Mouse (Mus musculus): ENCODE measurements around the gene C4b.
"Not testable (repeated sequence)": the region's sequence is repeated elsewhere in the genome, so short reads cannot be mapped to it uniquely, and the experiment has no call there.

Gene C4b

DNA sequence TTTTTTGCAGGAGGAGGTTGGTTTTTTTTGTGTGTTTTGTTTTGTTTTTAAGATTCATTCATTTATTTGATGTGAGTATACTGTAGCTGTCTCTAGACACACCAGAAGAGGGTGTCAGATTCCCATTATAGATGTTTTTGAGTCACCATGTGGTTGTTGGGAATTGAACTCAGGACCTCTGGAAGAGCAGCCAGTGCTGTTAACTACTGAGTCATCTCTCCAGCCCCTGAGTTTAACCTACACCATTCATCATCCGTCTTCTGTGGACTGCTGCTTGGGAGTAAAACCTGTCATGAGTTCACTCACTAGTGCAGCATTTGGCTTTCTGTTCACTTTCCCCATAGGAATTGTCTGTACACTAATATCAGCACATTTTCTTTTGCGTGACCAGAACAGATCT lies 37.2 kb downstream of the C4b start:
- DNase-seq (ENCODE audit: low spot score in 2 of 2), result not testable (repeated sequence)

DNA sequence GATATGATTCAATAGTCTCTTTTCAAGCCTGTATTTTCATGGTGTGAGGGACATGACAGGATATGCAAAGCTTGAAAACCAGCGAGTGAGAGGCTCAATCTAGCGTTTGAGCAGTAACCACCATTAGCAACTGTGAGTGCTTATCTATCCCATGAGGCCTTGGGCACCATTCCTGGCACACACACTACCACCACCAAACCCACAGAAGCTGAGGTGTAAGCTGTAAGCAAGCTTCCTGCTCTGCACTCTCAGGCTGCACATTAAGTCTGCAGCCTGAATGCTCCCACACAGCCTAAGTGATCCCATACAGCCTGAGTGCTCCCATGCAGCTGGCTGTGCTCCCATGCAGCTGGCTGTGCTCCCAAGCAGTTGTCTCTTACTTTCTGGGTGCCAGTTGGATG lies 43.0 kb downstream of the C4b start:
- no peak for DNase-seq (ENCODE audit: low spot score in 2 of 2)

DNA sequence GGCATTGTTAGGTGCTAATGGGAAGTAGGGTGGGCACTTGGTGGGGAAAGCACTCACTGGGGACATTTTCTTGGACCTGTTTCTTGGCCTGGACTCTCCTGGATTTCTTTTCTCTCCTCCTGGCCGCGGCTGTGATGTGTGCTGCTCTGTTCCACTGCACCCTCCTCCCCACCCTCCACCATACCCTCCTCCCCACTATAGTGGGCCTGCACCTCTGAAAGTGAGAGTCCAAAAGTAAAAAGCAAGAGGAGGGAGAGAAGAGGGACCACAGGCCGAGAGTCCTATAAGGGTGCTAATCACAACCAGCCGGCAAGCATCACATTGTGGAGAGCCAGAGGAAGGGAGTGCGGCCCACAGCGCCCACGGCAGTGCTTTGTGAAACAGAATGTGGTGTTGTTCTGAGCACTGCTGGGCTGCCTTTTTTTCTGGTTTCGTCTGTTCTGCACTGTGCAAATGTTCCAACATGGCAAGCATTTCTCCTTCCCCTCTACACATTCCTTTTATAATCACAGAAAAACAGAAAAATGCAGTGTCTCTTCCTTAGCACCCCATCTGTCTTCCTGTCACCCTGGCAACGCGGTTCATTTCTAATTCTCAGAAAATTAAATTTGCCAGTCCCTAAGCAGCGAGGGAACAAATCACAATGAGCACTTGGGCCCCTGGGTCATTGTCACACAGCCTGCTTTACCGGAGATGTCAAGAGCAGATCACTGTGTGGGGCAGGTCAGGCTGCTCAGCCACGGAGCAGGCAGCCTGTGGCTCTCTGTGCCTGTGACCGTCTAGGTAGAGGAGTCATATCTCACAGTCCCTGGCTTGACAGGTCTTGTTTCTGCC lies 43.9 kb downstream of the C4b start:
- peak; percentile 38 to 48 for DNase-seq (ENCODE audit: low spot score in 2 of 2)

DNA sequence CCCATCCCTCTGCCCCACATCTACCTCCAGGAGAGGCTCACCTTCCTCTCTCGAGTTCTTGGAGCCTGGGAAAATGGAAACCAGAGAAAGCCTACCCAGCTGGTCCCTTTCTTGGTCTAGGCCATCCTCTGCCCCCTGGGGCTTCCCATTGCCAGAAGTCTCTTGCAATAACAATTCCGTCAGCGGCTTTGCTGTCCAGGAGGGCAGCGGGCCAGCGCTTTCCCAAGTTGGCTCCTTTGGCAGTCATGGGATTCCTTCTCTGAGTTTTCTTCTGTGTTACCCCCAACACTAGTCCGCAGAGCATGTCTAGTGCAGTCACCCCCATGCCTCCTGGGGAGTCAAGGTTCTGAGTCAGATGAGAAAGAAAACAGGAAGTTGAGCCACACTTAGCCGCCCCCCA lies 50.8 kb downstream of the C4b start:
- DNase-seq (ENCODE audit: low spot score in 2 of 2), result no peak

DNA sequence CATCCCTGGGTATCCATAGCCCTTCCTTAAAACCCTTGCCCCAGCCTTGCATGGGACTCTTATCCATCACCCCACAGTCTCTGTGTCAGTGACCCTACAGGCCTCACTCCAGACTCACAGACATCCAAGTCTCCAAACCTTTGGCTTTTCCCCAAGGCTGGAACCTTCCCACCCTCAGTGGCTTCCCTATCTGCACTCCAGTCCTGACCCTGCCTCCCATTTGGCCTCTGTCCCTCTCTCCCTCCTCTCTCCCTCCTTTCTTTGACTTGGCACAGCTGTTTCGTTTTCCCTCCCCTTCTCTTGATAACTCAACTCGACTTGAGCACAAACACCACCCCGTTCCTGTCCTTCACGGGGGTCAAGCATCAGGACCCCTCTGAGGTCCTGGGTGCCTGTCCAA lies 53.2 kb downstream of the C4b start:
- no peak for DNase-seq (ENCODE audit: low spot score in 2 of 2)

DNA sequence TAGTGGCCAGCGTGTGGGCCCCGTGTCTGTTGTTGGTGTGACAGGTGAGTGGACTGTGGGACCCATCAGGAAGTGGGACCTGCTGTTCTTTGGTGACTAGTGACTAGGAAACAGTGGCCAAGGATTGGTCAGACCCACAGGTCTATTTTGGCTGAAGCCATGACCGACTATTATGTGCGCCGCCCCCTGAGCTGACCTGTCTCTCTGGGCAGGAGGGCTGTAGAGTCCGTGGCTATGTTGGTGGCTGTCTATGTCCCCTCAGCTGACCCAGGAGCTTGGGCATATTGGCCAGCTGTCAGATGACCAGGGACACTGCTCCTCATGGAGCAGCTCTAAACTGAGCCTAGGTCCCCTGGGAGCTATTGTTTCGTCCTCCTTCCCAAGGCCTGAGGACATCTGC lies 54.8 kb downstream of the C4b start:
- DNase-seq (ENCODE audit: low spot score in 2 of 2), result no peak

DNA sequence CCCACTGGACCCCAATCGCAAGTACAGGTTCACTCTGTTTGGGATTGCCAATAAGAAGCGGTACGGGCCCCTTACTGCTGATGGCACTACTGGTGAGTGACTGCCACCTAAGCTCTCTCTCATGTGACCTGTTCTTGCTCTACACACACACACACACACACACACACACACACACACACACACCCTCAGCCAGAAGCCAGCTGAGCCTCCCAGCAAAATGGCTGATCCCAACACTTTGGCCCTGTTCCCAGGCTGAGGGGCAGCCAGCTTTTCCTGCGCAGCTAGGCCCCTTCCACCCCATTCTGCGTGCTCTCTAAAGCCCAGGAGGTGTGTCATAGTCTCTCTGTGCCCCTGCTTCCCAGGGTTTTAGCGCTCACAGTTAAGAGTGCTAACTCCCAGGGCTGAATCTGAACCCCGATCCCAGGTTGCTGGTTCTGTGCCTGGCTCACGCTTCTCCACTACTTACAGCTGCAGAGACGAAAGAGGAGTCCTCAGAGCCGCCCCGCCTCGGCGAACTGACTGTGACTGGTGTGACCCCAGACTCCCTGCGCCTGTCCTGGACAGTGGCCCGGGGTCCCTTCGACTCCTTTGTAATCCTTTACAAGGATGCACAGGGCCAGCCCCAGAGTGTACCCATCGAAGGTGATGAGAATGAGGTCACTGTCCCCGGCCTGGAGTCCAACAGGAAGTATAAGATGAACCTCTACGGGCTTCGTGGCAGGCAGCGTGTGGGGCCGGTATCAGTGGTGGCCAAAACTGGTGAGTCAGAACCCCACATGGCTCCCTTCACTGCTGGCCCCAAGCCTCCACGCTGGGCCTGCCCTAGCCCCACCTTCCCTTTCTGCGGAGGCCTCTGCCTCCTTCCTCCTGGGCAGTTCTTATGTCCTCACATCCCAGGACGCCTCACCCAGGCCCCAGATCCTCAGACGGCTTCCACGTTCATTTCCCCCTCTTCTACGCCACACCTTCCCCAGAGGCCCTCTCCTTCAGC lies 58.3 kb downstream of the C4b start:
- DNase-seq (ENCODE audit: low spot score in 2 of 2), result no peak

DNA sequence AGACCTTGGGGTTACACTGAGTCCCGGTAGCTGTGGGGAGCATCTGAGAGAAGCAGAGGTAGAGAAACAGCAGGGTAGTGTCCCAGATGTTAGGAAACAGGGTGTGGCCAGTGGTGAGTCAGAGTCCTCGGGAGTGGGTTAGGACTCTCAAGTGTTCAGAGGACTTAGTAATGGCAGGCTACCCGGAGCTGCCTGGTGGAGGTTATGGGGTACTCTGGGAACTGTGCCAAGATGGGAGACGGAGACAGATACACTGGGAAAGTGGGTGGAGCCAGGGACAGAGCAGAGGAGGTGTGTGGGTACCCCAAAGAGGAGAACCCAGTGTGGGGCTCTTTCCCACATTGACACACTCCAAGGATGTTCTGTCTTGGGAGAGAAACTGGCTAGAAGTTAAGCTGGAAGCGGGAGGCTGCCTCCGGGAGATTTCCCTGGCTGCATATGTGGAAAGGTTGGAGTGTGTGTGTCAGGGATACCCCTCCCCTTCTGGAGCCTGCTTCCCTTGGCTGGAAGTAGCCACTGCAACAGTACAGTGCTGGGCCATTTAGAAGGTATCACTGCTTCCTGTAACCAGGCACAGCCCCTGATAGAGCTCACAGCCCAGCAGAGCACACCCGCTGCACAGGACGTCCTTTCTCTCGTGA lies 59.3 kb downstream of the C4b start:
- no peak for DNase-seq (ENCODE audit: low spot score in 2 of 2)

DNA sequence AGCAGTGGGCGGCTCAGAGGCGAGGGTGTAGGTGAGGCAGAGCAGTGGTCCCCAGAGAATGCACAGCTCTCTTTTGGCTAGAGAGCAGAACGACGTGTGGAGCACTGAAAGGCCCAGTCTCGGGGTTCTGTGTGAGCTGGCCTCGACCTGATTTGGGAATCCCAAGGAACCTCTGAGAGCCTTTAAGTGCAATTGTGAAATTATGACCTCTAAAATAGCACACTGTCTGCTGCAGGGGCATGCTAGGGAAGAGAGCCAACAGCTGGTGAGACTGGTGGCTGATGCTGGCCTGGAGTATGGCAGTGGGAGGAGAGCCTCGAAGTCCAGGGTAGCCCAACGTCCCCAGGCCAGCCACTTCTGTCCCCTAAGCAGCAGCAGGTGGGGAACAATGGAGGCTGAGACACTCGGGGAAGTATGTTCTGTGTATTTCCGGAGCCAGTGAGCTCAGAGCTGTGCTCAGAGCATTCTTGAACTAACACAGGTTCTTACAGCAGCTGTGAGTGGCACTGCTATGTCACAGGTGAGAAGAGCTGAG lies 59.9 kb downstream of the C4b start:
- no peak for DNase-seq (ENCODE audit: low spot score in 2 of 2)

DNA sequence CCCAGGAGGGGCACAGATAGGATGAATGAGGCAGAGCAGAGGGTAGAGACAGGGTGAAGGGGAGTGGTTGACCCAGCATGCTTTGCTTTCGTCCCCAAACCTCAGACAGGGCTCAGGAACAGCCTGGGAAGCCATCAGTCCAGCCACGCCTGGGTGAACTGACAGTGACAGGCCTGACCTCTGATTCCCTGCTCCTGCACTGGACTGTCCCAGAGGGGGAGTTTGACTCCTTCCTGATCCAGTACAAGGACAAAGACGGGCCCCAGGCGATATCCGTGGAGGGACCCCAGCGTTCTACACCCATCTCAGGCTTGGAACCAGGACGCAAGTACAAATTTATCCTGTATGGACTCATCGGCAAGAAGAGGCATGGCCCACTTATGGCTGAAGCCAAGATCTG lies 60.5 kb downstream of the C4b start:
- DNase-seq (ENCODE audit: low spot score in 2 of 2), result no peak

DNA sequence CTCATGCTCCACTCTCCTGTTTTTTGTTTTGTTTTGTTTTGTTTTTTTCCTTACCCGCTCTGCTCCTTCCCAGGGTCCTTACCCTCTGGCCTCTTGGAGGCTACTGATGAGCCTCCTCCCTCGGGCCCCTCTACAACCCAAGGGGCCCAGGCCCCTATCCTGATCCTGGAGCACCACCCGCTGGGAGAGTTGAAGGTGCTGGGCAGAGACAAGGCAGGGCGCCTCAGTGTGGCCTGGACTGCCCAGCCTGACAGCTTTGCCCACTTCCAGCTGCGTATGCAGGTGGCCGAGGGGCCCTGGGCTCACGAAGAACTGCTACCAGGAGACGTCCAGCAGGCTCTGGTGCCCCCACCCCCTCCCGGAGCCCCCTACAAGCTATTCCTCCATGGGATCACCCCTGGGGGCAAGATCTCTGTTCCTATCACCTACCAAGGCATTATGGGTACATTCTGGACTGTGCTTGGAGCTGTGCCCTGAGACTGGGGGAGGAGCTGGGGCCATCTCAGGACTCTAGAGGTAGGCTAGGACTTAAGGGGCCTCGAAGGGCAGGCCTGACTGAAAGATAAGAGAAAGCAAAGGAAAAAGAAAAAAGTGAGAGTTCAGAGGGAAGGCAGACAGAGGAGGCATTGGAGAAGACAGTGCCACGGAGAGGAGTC lies 61.7 kb downstream of the C4b start:
- no peak for DNase-seq (ENCODE audit: low spot score in 2 of 2)

DNA sequence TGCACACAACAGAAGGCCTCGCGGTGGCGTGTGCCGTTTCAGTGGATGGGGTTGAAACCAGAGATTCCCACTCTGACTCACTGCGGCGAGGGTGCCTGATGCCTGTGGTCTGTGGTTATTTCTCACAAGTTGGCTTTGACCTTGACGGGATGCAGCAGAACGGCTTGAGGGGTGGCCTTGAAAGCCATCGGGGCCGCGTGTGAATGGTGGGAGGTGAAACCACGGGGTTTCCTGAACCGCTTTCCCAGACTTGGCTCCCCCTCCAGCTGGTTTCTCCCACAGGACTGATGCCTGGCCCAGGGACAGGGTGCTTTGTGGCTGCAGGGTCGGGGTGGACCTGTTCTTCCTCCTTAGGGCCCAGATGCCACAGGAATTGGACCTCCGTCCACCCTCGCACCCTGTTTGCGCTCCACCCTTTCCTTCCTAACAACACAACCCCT lies 62.5 kb downstream of the C4b start:
- DNase-seq (ENCODE audit: low spot score in 2 of 2), result no peak

DNA sequence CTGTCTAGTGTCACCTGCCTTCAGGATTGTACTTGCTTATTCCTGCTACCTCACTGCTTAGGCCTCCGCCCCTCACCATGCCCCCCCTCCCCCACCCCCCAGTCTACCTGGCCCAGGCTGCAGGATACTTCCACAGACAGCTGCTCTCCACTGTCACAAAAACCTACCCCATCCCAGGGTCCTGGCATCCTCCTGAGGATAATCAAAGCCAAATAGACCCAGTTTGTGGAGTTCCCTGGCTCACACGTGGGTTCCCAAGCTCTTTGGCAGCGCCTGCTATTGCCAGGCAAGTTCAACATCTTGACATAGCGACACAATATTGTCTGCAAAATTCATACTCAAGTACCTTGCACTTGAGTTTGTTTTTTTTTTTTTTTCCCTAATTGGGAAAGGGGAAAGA lies 63.1 kb downstream of the C4b start:
- no peak for DNase-seq (ENCODE audit: low spot score in 2 of 2)

DNA sequence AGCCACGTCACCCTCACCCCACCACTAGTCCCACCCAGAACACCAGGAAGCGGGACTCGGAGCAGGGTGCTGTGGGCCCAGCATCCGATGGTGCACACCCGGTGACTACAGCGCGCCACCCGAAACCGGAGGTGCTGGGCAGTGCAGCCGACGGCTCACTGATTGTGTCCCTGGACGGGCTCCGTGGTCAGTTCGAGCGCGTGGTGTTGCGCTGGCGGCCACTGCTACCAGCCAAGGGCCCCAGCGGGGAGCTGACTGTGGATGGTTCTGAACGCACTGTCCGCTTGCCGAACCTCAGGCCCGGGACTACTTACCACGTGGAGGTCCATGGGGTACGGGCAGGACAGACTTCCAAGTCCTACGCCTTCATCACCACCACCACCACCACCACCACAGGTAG lies 63.5 kb downstream of the C4b start:
- no peak for DNase-seq (ENCODE audit: low spot score in 2 of 2)
